Mouse (Mus musculus) intestine, embryonic 14.5 days (tissue): ENCODE data around the gene Ssc4d. TPM values are rescaled to one million over a fixed set of nuclear protein-coding genes. Genes with fewer than 3 reads are reported as not detected.
A peak's percentile ranks its signal among the peaks of the same experiment; 100 is the strongest.

Source experiments
- ATAC-seq: fragments of 200-750 bp; cut with Nextera tagmentation; replicated peaks from 2 replicates; pipeline ENCODE4 v1.8.0; 2017; ENCODE audit warnings: low read depth, moderate number of reproducible peaks, moderate TSS enrichment, moderate library complexity; ENCODE audit not compliant: low FRiP score, low TSS enrichment
- DNase-seq: peaks from one replicate; pipeline ENCODE4 v3.0.0-alpha.2; 2018; ENCODE audit warnings: low spot score
- H3K27ac ChIP-seq: fragments of 300-500 bp; sonication (generic); 2 replicates; pipeline ENCODE4 v1.5.1; 2014; ENCODE audit warnings: low read depth, mild to moderate bottlenecking, control low read depth
- H3K27me3 ChIP-seq: fragments of 300-500 bp; sonication (generic); replicated peaks from 2 replicates; pipeline ENCODE4 v1.6.1; 2014; ENCODE audit warnings: low read length, control low read depth; ENCODE audit not compliant: control insufficient read depth, insufficient read depth
- H3K36me3 ChIP-seq: fragments of 300-500 bp; sonication (generic); 2 replicates; pipeline ENCODE4 v1.6.1; 2014; ENCODE audit warnings: low read length, control low read depth; ENCODE audit not compliant: control insufficient read depth, insufficient read depth
- H3K4me1 ChIP-seq: fragments of 300-500 bp; sonication (generic); replicated peaks from 2 replicates; pipeline ENCODE4 v1.6.1; 2014; ENCODE audit warnings: low read length, control low read depth, mixed read lengths; ENCODE audit not compliant: control insufficient read depth, insufficient read depth
- H3K4me2 ChIP-seq: fragments of 300-500 bp; sonication (generic); 2 replicates; pipeline ENCODE4 v1.6.1; 2014; ENCODE audit warnings: low read length
- H3K4me3 ChIP-seq: fragments of 300-500 bp; sonication (generic); 2 replicates; pipeline ENCODE4 v1.5.1; 2014; ENCODE audit warnings: low read depth, low read length, control low read depth, mixed read lengths
- H3K9ac ChIP-seq: fragments of 300-500 bp; sonication (generic); 2 replicates; pipeline ENCODE4 v1.6.1; 2014; ENCODE audit warnings: mild to moderate bottlenecking, low read length
- H3K9me3 ChIP-seq: fragments of 300-500 bp; sonication (generic); 2 replicates; pipeline ENCODE4 v1.6.1; 2016; ENCODE audit warnings: low read length, control low read depth; ENCODE audit not compliant: control insufficient read depth
- WGBS: fragments of 180-500 bp; shearing (Covaris S2); extraction: QIAGEN DNeasy Blood & Tissue Kit; methylation state at CpG from one replicate; pipeline ENCODE4 v1.1.7; 2014; 5-methylcytosine and 5-hydroxymethylcytosine counted together
- polyA plus RNA-seq: library from polyadenylated mRNA; unstranded; fragments of >200 nt; fragmentation: Nextera tagmentation; extraction: Ambion mirVana; gene quantifications from 2 replicates; pipeline ENCODE4 v1.2.1, GENCODE M21; 2014

Ssc4d gene
- polyA plus RNA-seq, 1 experiment from 2014 or later, result 2.9 TPM

- ATAC-seq, result no peak
- no peak overlapping the region for H3K4me2 ChIP-seq
- H3K27ac ChIP-seq, result no peak overlapping the region
- H3K27me3 ChIP-seq, result no peaks in the 10 kb centered on the region
- no peak for DNase-seq
- no peak overlapping the region for H3K9ac ChIP-seq
- no peaks in the 10 kb centered on the region for H3K4me1 ChIP-seq
- no peaks in the 10 kb centered on the region for H3K36me3 ChIP-seq
- no peaks in the 10 kb centered on the region for H3K9me3 ChIP-seq
- WGBS, result 58% methylated on average over 11 of the region's 11 CpGs
- no peak overlapping the region for H3K4me3 ChIP-seq
Measured at GRCm38 (mm10) chr5:135987248-135987647, 12.9 kb upstream of the Ssc4d start.

GRCm38 (mm10) chr5:135984546-135985044 is 10.3 kb upstream of the Ssc4d start:
- no peak for ATAC-seq
- WGBS, result 64% methylated on average over 6 of the region's 6 CpGs

GRCm38 (mm10) chr5:135982398-135982797 is 8.1 kb upstream of the Ssc4d start:
- ATAC-seq (peak; percentile 70; the same call in 1 of the 2 replicates), DNase-seq (peak; percentile 83)
- no peak overlapping the region for H3K4me3 ChIP-seq
- no peaks in the 10 kb centered on the region for H3K27me3 ChIP-seq
- no peak overlapping the region for H3K27ac ChIP-seq
- WGBS, result 36% methylated on average over 6 of the region's 6 CpGs
- H3K4me2 ChIP-seq, result no peak overlapping the region
- no peaks in the 10 kb centered on the region for H3K4me1 ChIP-seq
- H3K9me3 ChIP-seq, result no peaks in the 10 kb centered on the region
- no peaks in the 10 kb centered on the region for H3K36me3 ChIP-seq
- no peak overlapping the region for H3K9ac ChIP-seq

More at GRCm38 (mm10) chr5:135984546-135985044, 10.3 kb upstream of the Ssc4d start:
- Histone ChIP-seq H3K27ac (no peak overlapping the region), H3K4me1 (no peaks in the 10 kb centered on the region), H3K4me3 (no peak overlapping the region), H3K27me3 (no peaks in the 10 kb centered on the region), H3K9me3 (no peaks in the 10 kb centered on the region), H3K36me3 (no peaks in the 10 kb centered on the region), H3K4me2 (no peak overlapping the region), H3K9ac (no peak overlapping the region)
- DNase-seq, result no peak

- ATAC-seq (no peak), DNase-seq (no peak)
- no peak within 1 kb of the TSS for H3K4me2 ChIP-seq
- no peak within 1 kb of the TSS for H3K9ac ChIP-seq
- H3K4me1 ChIP-seq, result no peaks in the 10 kb centered on the region
- H3K4me3 ChIP-seq, result no peak within 1 kb of the TSS
- no peaks in the 10 kb centered on the region for H3K36me3 ChIP-seq
- H3K27me3 ChIP-seq, result no peaks in the 10 kb centered on the region
- H3K27ac ChIP-seq, result no peak within 1 kb of the TSS
- H3K9me3 ChIP-seq, result no peaks in the 10 kb centered on the region
- WGBS, result 78% methylated on average over 8 of the region's 8 CpGs
Measured at GRCm38 (mm10) chr5:135979904-135980303, 5.6 kb upstream of the Ssc4d start, which contains the start of gene Zp3. Gene Zp3, plus strand, starts transcription at chr5:135980099.

GRCm38 (mm10) chr5:135979381-135979780 is 5.0 kb upstream of the Ssc4d start:
- H3K9me3 ChIP-seq, result no peaks in the 10 kb centered on the region
- ATAC-seq (no peak), DNase-seq (no peak)
- WGBS, result 83% methylated on average over 5 of the region's 5 CpGs
- H3K4me2 ChIP-seq, result no peak overlapping the region
- no peak overlapping the region for H3K4me3 ChIP-seq
- H3K36me3 ChIP-seq, result no peaks in the 10 kb centered on the region
- H3K4me1 ChIP-seq, result no peaks in the 10 kb centered on the region
- no peak overlapping the region for H3K9ac ChIP-seq
- no peaks in the 10 kb centered on the region for H3K27me3 ChIP-seq
- no peak overlapping the region for H3K27ac ChIP-seq

- no peak for DNase-seq
- ATAC-seq, result no peak
- 86% methylated on average over 8 of the region's 8 CpGs for WGBS
- Histone ChIP-seq H3K36me3 (no peaks in the 10 kb centered on the region), H3K9me3 (no peaks in the 10 kb centered on the region), H3K4me2 (no peak overlapping the region), H3K27me3 (no peaks in the 10 kb centered on the region), H3K4me3 (no peak overlapping the region), H3K9ac (no peak overlapping the region), H3K4me1 (no peaks in the 10 kb centered on the region), H3K27ac (no peak overlapping the region)
Measured at GRCm38 (mm10) chr5:135975893-135976668, 1.8 kb upstream of the Ssc4d start.

- 80% methylated on average over 7 of the region's 7 CpGs for WGBS
- no peak overlapping the region for H3K27ac ChIP-seq
Measured at GRCm38 (mm10) chr5:135971876-135972275, 2.5 kb downstream of the Ssc4d start.

GRCm38 (mm10) chr5:135970247-135970646 is 4.1 kb downstream of the Ssc4d start:
- ATAC-seq, result no peak
- Histone ChIP-seq H3K9ac (no peak overlapping the region), H3K4me3 (no peak overlapping the region), H3K27me3 (no peaks in the 10 kb centered on the region), H3K4me1 (no peaks in the 10 kb centered on the region; the same call in 1 of the 2 replicates), H3K4me2 (no peak overlapping the region), H3K9me3 (no peaks in the 10 kb centered on the region), H3K27ac (no peak overlapping the region), H3K36me3 (no peaks in the 10 kb centered on the region)
- WGBS, result 66% methylated on average over 6 of the region's 6 CpGs
- DNase-seq, result no peak

More at GRCm38 (mm10) chr5:135971876-135972275, 2.5 kb downstream of the Ssc4d start:
- Histone ChIP-seq H3K4me2 (no peak overlapping the region), H3K36me3 (no peaks in the 10 kb centered on the region), H3K9ac (no peak overlapping the region), H3K4me3 (no peak overlapping the region), H3K27me3 (no peaks in the 10 kb centered on the region), H3K9me3 (no peaks in the 10 kb centered on the region), H3K4me1 (no peaks in the 10 kb centered on the region)
- no peak for ATAC-seq
- DNase-seq, result no peak

GRCm38 (mm10) chr5:135968781-135969180 is 5.5 kb downstream of the Ssc4d start:
- Histone ChIP-seq H3K27me3 (no peaks in the 10 kb centered on the region), H3K4me3 (no peak overlapping the region), H3K4me2 (no peak overlapping the region), H3K9ac (no peak overlapping the region), H3K27ac (no peak overlapping the region), H3K9me3 (no peaks in the 10 kb centered on the region), H3K36me3 (no peaks in the 10 kb centered on the region), H3K4me1 (no peaks in the 10 kb centered on the region; the same call in 1 of the 2 replicates)
- ATAC-seq (no peak), DNase-seq (peak; percentile 73)
- WGBS, result 61% methylated on average over 1 of the region's 1 CpGs
